Comparison of ENCODE assay signal across 18 mouse cellular contexts in genomic region chr19:6893731-6894451, GRCm38 (mm10). TPM values are rescaled to one million over a fixed set of nuclear protein-coding genes. Genes with fewer than 3 reads are reported as not detected.
"Had no signal": no experiment of that assay in that cellular context is flagged by ENCODE, and none has a peak within 500 bp of the region (broad histone marks: within the 10 kb centered on the region; RNA-seq: fewer than 3 reads in every experiment).

No protein-coding gene starts in this region.

- H3K9me3 ChIP-seq: liver, embryonic 13.5 days; stomach, embryonic 15.5 days had no signal

- H3K4me1 ChIP-seq: liver, embryonic 13.5 days; midbrain, embryonic 10.5 days; stomach, embryonic 15.5 days had no signal

- H3K27me3 ChIP-seq: kidney, embryonic 15.5 days; liver, embryonic 13.5 days; stomach, embryonic 15.5 days had no signal

- H3K4me2 ChIP-seq: kidney, embryonic 15.5 days; liver, embryonic 13.5 days; stomach, embryonic 15.5 days had no signal

- H3K9ac ChIP-seq: kidney, embryonic 15.5 days; liver, embryonic 13.5 days; stomach, embryonic 15.5 days had no signal

- DNase-seq: kidney, postnatal 10 days; kidney, postnatal 36 days; layer of hippocampus, postnatal 36 days; liver, embryonic 13.5 days; lung, adult 2 months; lung, postnatal 14 days; midbrain, embryonic 14.5 days; right cerebral cortex, postnatal 14 days; right cerebral cortex, postnatal 4 days; spleen, adult 18-20 months; thymus, postnatal 25 days had no signal

- H3K36me3 ChIP-seq: kidney, embryonic 15.5 days; liver, embryonic 13.5 days; midbrain, embryonic 10.5 days; stomach, embryonic 15.5 days had no signal

- H3K27ac ChIP-seq: kidney, embryonic 15.5 days; left cerebral cortex, adult 2 months; liver, embryonic 13.5 days; macrophage; midbrain, embryonic 10.5 days; stomach, embryonic 15.5 days had no signal

- H3K4me3 ChIP-seq: kidney, embryonic 15.5 days; left cerebral cortex, adult 2 months; liver, embryonic 13.5 days; megakaryocyte, embryonic 14.5 days; midbrain, embryonic 10.5 days; stomach, embryonic 15.5 days had no signal

RNA-seq across cellular contexts. Expression of gene Catsperz, which starts 31.3 kb away (rescaled TPM):
- total RNA-seq: liver, adult 2 months had no signal
- polyA plus RNA-seq: liver, adult 2 months; macrophage had no signal
